In genomic region chr16:58499172-58499584, GRCm38 (mm10) we compare ENCODE assay signal across 9 mouse cellular contexts. TPM values are rescaled to one million over a fixed set of nuclear protein-coding genes. Genes with fewer than 3 reads are reported as not detected.
A peak's percentile ranks its signal among the peaks of the same experiment; 100 is the strongest.
DNase-seq lines count a peak whose midpoint lies in the region; ATAC-seq and TF ChIP-seq lines count a peak whose summit lies in the region.
"Had no signal": no experiment of that assay in that cellular context is flagged by ENCODE, and none has a peak within 500 bp of the region (broad histone marks: within the 10 kb centered on the region; RNA-seq: fewer than 3 reads in every experiment).

No protein-coding gene starts in this region.

- peak; percentile 47; the same call in 1 of the 2 replicates for ATAC-seq in kidney, postnatal 0 days (replicated peaks; ENCODE audit: low FRiP score, low read depth)
- peak; percentile 57 for ATAC-seq in heart, embryonic 15.5 days (replicated peaks; ENCODE audit: insufficient number of reproducible peaks, insufficient read depth, low FRiP score, low read depth)
- peak; percentile 20 for ATAC-seq in megakaryocyte-erythroid progenitor cell, adult 5-6 weeks (replicated peaks; ENCODE audit: low FRiP score, low TSS enrichment, poor library complexity, severe bottlenecking)

- no peaks in the 10 kb centered on the region for H3K27me3 ChIP-seq in kidney, postnatal 0 days (ENCODE audit: insufficient read depth, low read length)
- no peaks in the 10 kb centered on the region for H3K27me3 ChIP-seq in heart, embryonic 15.5 days

- no peak overlapping the region for H3K4me3 ChIP-seq in kidney, postnatal 0 days (replicated peaks; ENCODE audit: low read depth, low read length)
- H3K4me3 ChIP-seq in cortical plate, adult 2 months (ENCODE audit: insufficient read depth, low read length): no peak overlapping the region
- H3K4me3 ChIP-seq in heart, embryonic 15.5 days: no peak overlapping the region

- WGBS in kidney, postnatal 0 days: 15% methylated on average over 1 of the region's 1 CpGs
- 18% methylated on average over 1 of the region's 1 CpGs for WGBS in heart, embryonic 15.5 days

- no peaks in the 10 kb centered on the region for H3K9me3 ChIP-seq in kidney, postnatal 0 days (replicated peaks; ENCODE audit: low read length)
- no peaks in the 10 kb centered on the region for H3K9me3 ChIP-seq in heart, embryonic 15.5 days (replicated peaks)

- no peak for TF ChIP-seq CTCF in kidney, postnatal 0 days (IDR thresholded peaks at IDR 0.05; ENCODE audit: low read depth)
- no peak for TF ChIP-seq CTCF in cortical plate, adult 2 months (IDR thresholded peaks at IDR 0.05; ENCODE audit: extremely low read depth, insufficient read depth, low read length)

- TF ChIP-seq POLR2A in cortical plate, adult 2 months (IDR thresholded peaks at IDR 0.05; ENCODE audit: extremely low read depth, insufficient read depth, low read length): no peak

- peak overlapping the region; percentile 58 for H3K27ac ChIP-seq in kidney, postnatal 0 days
- peak overlapping the region; percentile 69 for H3K27ac ChIP-seq in cortical plate, adult 2 months (ENCODE audit: insufficient read depth, low read length)
- peak overlapping the region; percentile 83 for H3K27ac ChIP-seq in heart, embryonic 15.5 days

- no peak for DNase-seq in kidney, postnatal 0 days (ENCODE audit: low spot score)
- no peak for DNase-seq in kidney, adult 9 months
- DNase-seq in urinary bladder, postnatal 25 days (ENCODE audit: low spot score): no peak
- DNase-seq in thymus, postnatal 0 days (ENCODE audit: low spot score): no peak
- no peak for DNase-seq in right cerebral cortex, adult 18-20 months
- DNase-seq: lung, postnatal 14 days had no signal

- 0 out of 2 replicates have a peak, but pooled peaks cover 3% of the 10 kb centered on the region for H3K36me3 ChIP-seq in kidney, postnatal 0 days (ENCODE audit: insufficient read depth, low read length)
- no peaks in the 10 kb centered on the region for H3K36me3 ChIP-seq in heart, embryonic 15.5 days

- 0 out of 2 replicates have a peak overlapping the region, but pooled peaks have one; percentile 27 for H3K9ac ChIP-seq in kidney, postnatal 0 days (ENCODE audit: low read depth, low read length)
- H3K9ac ChIP-seq in heart, embryonic 15.5 days: no peak overlapping the region

- H3K4me1 ChIP-seq in kidney, postnatal 0 days (replicated peaks; ENCODE audit: insufficient read depth, low read length): peaks cover 27% of the 10 kb centered on the region
- H3K4me1 ChIP-seq in cortical plate, adult 2 months (ENCODE audit: control insufficient read depth, insufficient read depth, low read length): peaks cover 3% of the 10 kb centered on the region; the same call in 1 of the 2 replicates
- H3K4me1 ChIP-seq in heart, embryonic 15.5 days (replicated peaks): peaks cover 37% of the 10 kb centered on the region

- H3K4me2 ChIP-seq in kidney, postnatal 0 days (ENCODE audit: low read length): no peak overlapping the region
- peak overlapping the region; percentile 14; the same call in 1 of the 2 replicates for H3K4me2 ChIP-seq in heart, embryonic 15.5 days

RNA-seq across cellular contexts. Expression of gene St3gal6, which starts 24.9 kb away (rescaled TPM):
- 93.6 and 93.8 TPM in 2 replicates for polyA plus RNA-seq in kidney, postnatal 0 days (2015; fragmentation: Nextera tagmentation; extraction: Ambion mirVana)
- polyA plus RNA-seq in cortical plate, adult 2 months (2012; rRNA removed): 18.7 and 20.1 TPM in 2 replicates
- 16.5 and 17.5 TPM in 2 replicates for polyA plus RNA-seq in heart, embryonic 15.5 days (2015; fragmentation: Nextera tagmentation; extraction: Ambion mirVana)
- total RNA-seq in megakaryocyte-erythroid progenitor cell, adult 5-6 weeks (2014; fragmentation: Nextera tagmentation): 40.1 and 61.6 TPM in 2 replicates
- total RNA-seq in megakaryocyte-erythroid progenitor cell, adult 5-6 weeks (2017): 39.9 and 44.9 TPM in 2 replicates
- 18.7 and 20.4 TPM in 2 replicates for polyA plus RNA-seq in thymus, postnatal 0 days (2015; fragmentation: Nextera tagmentation; extraction: Ambion mirVana)
